Mouse (Mus musculus): Measurements from ENCODE around the gene Mllt3. TPM values are rescaled to one million over a fixed set of nuclear protein-coding genes. Genes with fewer than 3 reads are reported as not detected.

Mllt3 gene
- polyA plus RNA-seq, 1 experiment from 2014 or later, result 17.5 TPM

DNA sequence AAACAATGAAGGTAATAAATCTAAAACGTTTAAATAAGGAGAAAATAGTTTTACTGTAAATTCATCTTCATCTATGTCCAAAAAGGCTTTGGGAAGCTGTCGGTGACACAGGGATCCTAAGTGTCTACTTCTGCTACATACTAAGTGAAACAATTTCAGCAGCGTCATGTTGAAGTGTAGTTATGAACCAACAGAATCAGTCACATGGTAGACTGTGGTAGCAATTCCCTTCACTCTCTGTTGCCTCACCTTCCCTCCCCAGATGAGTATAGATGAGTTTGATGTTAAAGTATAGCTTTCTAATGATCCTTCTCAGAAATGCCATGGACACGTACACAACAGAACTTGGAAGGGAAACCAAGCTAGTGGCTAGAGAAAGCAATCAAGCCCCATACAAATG is 79.9 kb downstream of the Mllt3 start:
- 77% methylated on average over 4 of the region's 4 CpGs for whole genome bisulfite sequencing
- H3K36me3 ChIP-seq (ENCODE audit: control insufficient read depth, insufficient read depth), result no peaks in the 10 kb centered on the region
- no peaks in the 10 kb centered on the region for H3K9me3 ChIP-seq (ENCODE audit: control insufficient read depth)
- H3K27ac ChIP-seq (ENCODE audit: low read depth, low read length), result no peak overlapping the region
- H3K27me3 ChIP-seq (replicated peaks; ENCODE audit: control insufficient read depth, insufficient read depth, low read length), result no peaks in the 10 kb centered on the region
- H3K4me2 ChIP-seq (replicated peaks; ENCODE audit: low read depth), result no peak overlapping the region
- no peak for ATAC-seq
- 0 out of 2 replicates have a peak, but pooled peaks cover 6% of the 10 kb centered on the region for H3K4me1 ChIP-seq (replicated peaks; ENCODE audit: control insufficient read depth, insufficient read depth, low read length)
- TF ChIP-seq CTCF (IDR thresholded peaks at IDR 0.05; ENCODE audit: low read depth), result no peak
- H3K4me3 ChIP-seq (ENCODE audit: low read depth, low read length), result no peak overlapping the region
- H3K9ac ChIP-seq (ENCODE audit: low read depth, low read length), result no peak overlapping the region

DNA sequence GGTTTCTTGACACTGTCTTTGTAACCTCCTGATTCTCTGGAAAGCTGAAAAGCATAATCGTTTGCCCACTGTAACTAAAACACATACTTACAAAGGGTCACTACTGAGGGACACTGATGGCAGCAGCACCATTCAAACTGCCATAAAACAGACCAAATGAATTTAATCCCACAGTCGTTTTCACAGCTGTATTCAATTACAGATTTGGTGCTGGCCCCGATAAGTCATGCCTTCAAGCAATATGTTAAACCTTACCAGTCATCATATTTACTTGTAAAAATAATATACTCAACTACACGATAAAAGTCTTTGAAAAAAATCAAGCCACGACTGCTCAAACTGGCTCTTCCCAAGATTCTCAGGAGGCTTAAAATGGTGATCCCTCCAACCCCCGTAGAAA is 83.7 kb downstream of the Mllt3 start:
- no peaks in the 10 kb centered on the region for H3K36me3 ChIP-seq (ENCODE audit: control insufficient read depth, insufficient read depth)
- no peaks in the 10 kb centered on the region for H3K27me3 ChIP-seq (replicated peaks; ENCODE audit: control insufficient read depth, insufficient read depth, low read length)
- H3K9ac ChIP-seq (ENCODE audit: low read depth, low read length), result no peak overlapping the region
- H3K9me3 ChIP-seq (ENCODE audit: control insufficient read depth), result no peaks in the 10 kb centered on the region
- no peak overlapping the region for H3K27ac ChIP-seq (ENCODE audit: low read depth, low read length)
- WGBS, result 74% methylated on average over 6 of the region's 6 CpGs
- no peak overlapping the region for H3K4me3 ChIP-seq (ENCODE audit: low read depth, low read length)
- H3K4me1 ChIP-seq (replicated peaks; ENCODE audit: control insufficient read depth, insufficient read depth, low read length), result no peaks in the 10 kb centered on the region; the same call in 1 of the 2 replicates
- no peak for ATAC-seq
- no peak overlapping the region for H3K4me2 ChIP-seq (replicated peaks; ENCODE audit: low read depth)
- no peak for TF ChIP-seq CTCF (IDR thresholded peaks at IDR 0.05; ENCODE audit: low read depth)

GRCm38 (mm10) chr4:87944320-87944719 is 88.8 kb downstream of the Mllt3 start:
- no peaks in the 10 kb centered on the region for H3K9me3 ChIP-seq (ENCODE audit: control insufficient read depth)
- H3K9ac ChIP-seq (ENCODE audit: low read depth, low read length), result no peak overlapping the region
- no peak overlapping the region for H3K4me2 ChIP-seq (replicated peaks; ENCODE audit: low read depth)
- H3K4me1 ChIP-seq (replicated peaks; ENCODE audit: control insufficient read depth, insufficient read depth, low read length), result no peaks in the 10 kb centered on the region; the same call in 1 of the 2 replicates
- 46% methylated on average over 3 of the region's 3 CpGs for WGBS
- TF ChIP-seq CTCF (IDR thresholded peaks at IDR 0.05; ENCODE audit: low read depth), result no peak
- ATAC-seq, result no peak
- H3K27me3 ChIP-seq (replicated peaks; ENCODE audit: control insufficient read depth, insufficient read depth, low read length), result no peaks in the 10 kb centered on the region
- no peak overlapping the region for H3K4me3 ChIP-seq (ENCODE audit: low read depth, low read length)
- H3K27ac ChIP-seq (ENCODE audit: low read depth, low read length), result no peak overlapping the region
- no peaks in the 10 kb centered on the region for H3K36me3 ChIP-seq (ENCODE audit: control insufficient read depth, insufficient read depth)

DNA sequence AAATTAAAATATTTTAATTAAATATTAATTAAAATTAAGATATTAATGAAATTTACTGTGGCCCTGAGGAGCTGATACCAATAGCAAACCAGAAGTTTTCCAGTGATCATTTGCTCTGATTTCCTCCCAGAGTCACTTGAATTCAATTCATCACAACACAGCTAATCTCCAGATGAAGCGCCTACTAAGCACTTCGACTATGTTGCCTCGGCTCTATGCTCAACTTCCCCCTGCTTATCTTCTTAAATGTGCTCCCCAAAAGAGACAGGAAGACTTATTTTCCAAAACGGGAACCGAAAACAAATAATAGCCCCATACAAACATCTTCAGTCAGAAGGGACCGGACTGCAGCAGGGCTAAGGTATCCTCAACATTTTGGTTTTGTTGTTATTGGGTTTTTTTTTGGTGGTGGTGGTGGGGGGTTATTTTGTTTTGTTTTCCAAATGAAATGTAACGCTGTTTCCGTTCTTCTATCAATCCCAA is 90.2 kb downstream of the Mllt3 start:
- no peaks in the 10 kb centered on the region for H3K9me3 ChIP-seq (ENCODE audit: control insufficient read depth)
- ATAC-seq, result no peak
- WGBS, result 87% methylated on average over 8 of the region's 8 CpGs
- no peak overlapping the region for H3K27ac ChIP-seq (ENCODE audit: low read depth, low read length)
- TF ChIP-seq CTCF (IDR thresholded peaks at IDR 0.05; ENCODE audit: low read depth), result no peak
- no peaks in the 10 kb centered on the region for H3K36me3 ChIP-seq (ENCODE audit: control insufficient read depth, insufficient read depth)
- H3K9ac ChIP-seq (ENCODE audit: low read depth, low read length), result no peak overlapping the region
- H3K4me3 ChIP-seq (ENCODE audit: low read depth, low read length), result no peak overlapping the region
- H3K4me1 ChIP-seq (replicated peaks; ENCODE audit: control insufficient read depth, insufficient read depth, low read length), result no peaks in the 10 kb centered on the region; the same call in 1 of the 2 replicates
- no peak overlapping the region for H3K4me2 ChIP-seq (replicated peaks; ENCODE audit: low read depth)
- no peaks in the 10 kb centered on the region for H3K27me3 ChIP-seq (replicated peaks; ENCODE audit: control insufficient read depth, insufficient read depth, low read length)

DNA sequence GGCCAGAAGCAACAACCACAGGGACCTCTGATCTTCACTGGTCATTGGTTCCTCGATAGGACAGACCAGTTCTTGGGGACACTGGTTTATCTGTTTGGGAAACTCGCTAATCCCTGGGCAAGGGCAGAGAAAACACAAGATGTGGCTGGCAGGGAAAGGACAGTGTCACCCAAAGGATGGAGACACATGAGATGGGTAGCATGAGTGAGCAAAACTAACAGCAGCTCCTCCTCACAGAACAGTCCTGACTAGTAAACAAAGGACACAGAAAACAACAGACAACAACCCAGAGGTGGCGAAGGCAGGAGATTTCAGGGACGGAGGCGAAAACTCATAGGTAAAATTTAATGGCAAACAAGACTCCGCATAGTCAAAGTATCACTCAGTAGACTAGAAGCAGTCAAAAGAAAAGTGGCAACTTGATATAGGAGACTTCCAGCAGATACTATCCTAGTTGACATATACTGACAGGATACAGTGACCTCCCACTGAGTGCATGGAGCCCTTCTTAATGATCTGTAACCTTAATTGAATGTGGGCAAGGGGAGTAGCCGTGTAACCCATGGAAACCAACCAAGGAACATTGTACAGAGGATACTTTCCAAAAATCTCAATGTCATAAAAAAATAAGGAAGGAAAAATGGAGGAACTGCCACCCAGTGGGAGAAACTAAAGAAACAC is 93.5 kb downstream of the Mllt3 start:
- Histone ChIP-seq H3K4me1 (replicated peaks; ENCODE audit: control insufficient read depth, insufficient read depth, low read length) (0 out of 2 replicates have a peak, but pooled peaks cover 1% of the 10 kb centered on the region), H3K27me3 (replicated peaks; ENCODE audit: control insufficient read depth, insufficient read depth, low read length) (no peaks in the 10 kb centered on the region), H3K4me3 (ENCODE audit: low read depth, low read length) (no peak overlapping the region), H3K9me3 (ENCODE audit: control insufficient read depth) (no peaks in the 10 kb centered on the region), H3K4me2 (replicated peaks; ENCODE audit: low read depth) (no peak overlapping the region), H3K36me3 (ENCODE audit: control insufficient read depth, insufficient read depth) (no peaks in the 10 kb centered on the region), H3K27ac (ENCODE audit: low read depth, low read length) (no peak overlapping the region), H3K9ac (ENCODE audit: low read depth, low read length) (no peak overlapping the region)
- 93% methylated on average over 7 of the region's 7 CpGs for WGBS
- TF ChIP-seq CTCF (IDR thresholded peaks at IDR 0.05; ENCODE audit: low read depth), result no peak
- no peak for ATAC-seq

- H3K4me3 ChIP-seq (ENCODE audit: low read depth, low read length), result no peak overlapping the region
- H3K4me1 ChIP-seq (replicated peaks; ENCODE audit: control insufficient read depth, insufficient read depth, low read length), result 0 out of 2 replicates have a peak, but pooled peaks cover 4% of the 10 kb centered on the region
- no peaks in the 10 kb centered on the region for H3K36me3 ChIP-seq (ENCODE audit: control insufficient read depth, insufficient read depth)
- no peak overlapping the region for H3K4me2 ChIP-seq (replicated peaks; ENCODE audit: low read depth)
- ATAC-seq, result no peak
- H3K27me3 ChIP-seq (replicated peaks; ENCODE audit: control insufficient read depth, insufficient read depth, low read length), result no peaks in the 10 kb centered on the region
- no peak overlapping the region for H3K27ac ChIP-seq (ENCODE audit: low read depth, low read length)
- H3K9ac ChIP-seq (ENCODE audit: low read depth, low read length), result no peak overlapping the region
- TF ChIP-seq CTCF (IDR thresholded peaks at IDR 0.05; ENCODE audit: low read depth), result no peak
- 58% methylated on average over 2 of the region's 2 CpGs for WGBS
- H3K9me3 ChIP-seq (ENCODE audit: control insufficient read depth), result no peaks in the 10 kb centered on the region
Observed at GRCm38 (mm10) chr4:87936326-87936725, 96.8 kb downstream of the Mllt3 start.

Measured in intestine, postnatal 0 days (tissue).